ENCODE assay signal across 8 mouse cellular contexts in genomic region chr13:107207354-107208181, GRCm38 (mm10).
A peak's percentile ranks its signal among the peaks of the same experiment; 100 is the strongest.
DNase-seq lines count a peak whose midpoint lies in the region; ATAC-seq and TF ChIP-seq lines count a peak whose summit lies in the region.

No protein-coding gene starts in this region.

- no peaks in the 10 kb centered on the region for H3K27me3 ChIP-seq in intestine, embryonic 16.5 days (replicated peaks; ENCODE audit: control insufficient read depth, insufficient read depth, low read length)
- no peaks in the 10 kb centered on the region for H3K27me3 ChIP-seq in midbrain, embryonic 16.5 days (ENCODE audit: control insufficient read depth, insufficient read depth, low read depth, low read length)
- H3K27me3 ChIP-seq in testis, adult 2 months (ENCODE audit: control insufficient read depth, insufficient read depth, low read length): no peaks in the 10 kb centered on the region

- no peaks in the 10 kb centered on the region for H3K36me3 ChIP-seq in intestine, embryonic 16.5 days (ENCODE audit: control insufficient read depth, insufficient read depth, low read length)
- no peaks in the 10 kb centered on the region for H3K36me3 ChIP-seq in midbrain, embryonic 16.5 days (ENCODE audit: control insufficient read depth, insufficient read depth, low read length)
- no peaks in the 10 kb centered on the region for H3K36me3 ChIP-seq in testis, adult 2 months (ENCODE audit: control insufficient read depth, insufficient read depth, low read length)

- H3K9ac ChIP-seq in intestine, embryonic 16.5 days (ENCODE audit: low read depth, low read length): no peak overlapping the region
- H3K9ac ChIP-seq in midbrain, embryonic 16.5 days (ENCODE audit: low read depth, low read length): peak overlapping the region; percentile 31

- peak; percentile 58 for DNase-seq in adrenal gland, adult 2 months
- DNase-seq in embryo, embryonic 10 days (ENCODE audit: low spot score): peak; percentile 91
- DNase-seq in gastrocnemius, postnatal 36 days: peak; percentile 8 to 16
- DNase-seq in left cerebral cortex, adult 9 months (ENCODE audit: low spot score in 2 of 2): peak; percentile 11 to 68

- WGBS in intestine, embryonic 16.5 days: 40% methylated on average over 20 of the region's 20 CpGs
- 20% methylated on average over 20 of the region's 20 CpGs for WGBS in midbrain, embryonic 16.5 days

- no peak overlapping the region for H3K27ac ChIP-seq in intestine, embryonic 16.5 days (ENCODE audit: low read length)
- H3K27ac ChIP-seq in midbrain, embryonic 16.5 days (ENCODE audit: low read length): peak overlapping the region; percentile 64
- H3K27ac ChIP-seq in testis, adult 2 months (ENCODE audit: control insufficient read depth, insufficient read depth, low read depth, low read length): no peak overlapping the region

- H3K4me2 ChIP-seq in intestine, embryonic 16.5 days (ENCODE audit: low read depth, low read length): peak overlapping the region; percentile 35
- H3K4me2 ChIP-seq in midbrain, embryonic 16.5 days (ENCODE audit: low read length): peak overlapping the region; percentile 52

- no peaks in the 10 kb centered on the region for H3K9me3 ChIP-seq in intestine, embryonic 16.5 days (ENCODE audit: control insufficient read depth, low read length)
- no peaks in the 10 kb centered on the region for H3K9me3 ChIP-seq in midbrain, embryonic 16.5 days (replicated peaks; ENCODE audit: control insufficient read depth, low read length, poor library complexity, severe bottlenecking)

- peak; percentile 85 for ATAC-seq in intestine, embryonic 16.5 days
- peak; percentile 98 for ATAC-seq in midbrain, embryonic 16.5 days
- ATAC-seq in granulocyte monocyte progenitor cell, adult 5-6 weeks (replicated peaks; ENCODE audit: poor library complexity, severe bottlenecking): no peak

- intact Hi-C loops in gastrocnemius, postnatal 36 days (cut with DNase I): no loop called here

- H3K4me1 ChIP-seq in intestine, embryonic 16.5 days (ENCODE audit: control insufficient read depth, insufficient read depth, low read length): no peaks in the 10 kb centered on the region
- peaks cover 11% of the 10 kb centered on the region for H3K4me1 ChIP-seq in midbrain, embryonic 16.5 days (ENCODE audit: control insufficient read depth, insufficient read depth, low read length)
- H3K4me1 ChIP-seq in testis, adult 2 months (ENCODE audit: control insufficient read depth, insufficient read depth, low read length): peaks cover 5% of the 10 kb centered on the region

- no peak for TF ChIP-seq POLR2A in testis, adult 2 months (IDR thresholded peaks at IDR 0.05; ENCODE audit: control insufficient read depth, low read depth, low read length)

- peak overlapping the region; percentile 11; the same call in 1 of the 2 replicates for H3K4me3 ChIP-seq in intestine, embryonic 16.5 days (ENCODE audit: low read length)
- H3K4me3 ChIP-seq in midbrain, embryonic 16.5 days (ENCODE audit: low read depth, low read length): peak overlapping the region; percentile 30
- peak overlapping the region; percentile 38 for H3K4me3 ChIP-seq in testis, adult 2 months (ENCODE audit: control insufficient read depth, low read depth, low read length)

- TF ChIP-seq CTCF in testis, adult 2 months (IDR thresholded peaks at IDR 0.05; ENCODE audit: control insufficient read depth, insufficient read depth, insufficient replicate concordance, low read depth, low read length): no peak

Comparison
In these comparisons a context has a peak if more than half of its experiments do, and no peak if none do; other contexts are left out.
1. DNase-seq: peak in every context shown above with its lines; median percentile 91 in embryo, embryonic 10 days; 58 in adrenal gland, adult 2 months; 40 in left cerebral cortex, adult 9 months; 12 in gastrocnemius, postnatal 36 days.